Mouse (Mus musculus): ENCODE data around the gene Pde4d. TPM values are rescaled to one million over a fixed set of nuclear protein-coding genes. Genes with fewer than 3 reads are reported as not detected.

The Pde4d gene
- polyA plus RNA-seq, 1 experiment from 2014 or later: 20.5 TPM

DNA sequence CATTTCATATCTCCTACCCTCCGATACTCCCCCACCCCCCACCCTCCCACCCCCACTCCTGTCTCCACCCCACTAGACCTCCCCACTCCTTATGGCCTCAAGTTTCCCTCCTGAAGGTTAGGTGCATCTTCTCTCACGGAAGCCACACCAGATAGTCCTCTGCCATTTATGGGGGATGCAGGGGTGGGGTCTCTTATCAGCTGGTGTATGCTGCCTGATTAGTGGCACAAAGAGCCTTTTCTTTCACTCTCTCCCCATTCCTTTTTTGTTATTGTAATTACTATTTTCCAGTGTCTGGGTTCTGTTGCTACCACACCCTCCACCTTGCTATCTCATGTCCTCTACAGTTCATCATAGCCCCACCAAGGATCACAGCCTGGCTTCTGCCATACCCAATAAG, 1194.3 kb downstream of the Pde4d start:
- H3K9me3 ChIP-seq (ENCODE audit: control insufficient read depth, low read length): no peaks in the 10 kb centered on the region
- no peaks in the 10 kb centered on the region for H3K4me1 ChIP-seq (replicated peaks; ENCODE audit: control insufficient read depth, insufficient read depth, low read length)
- WGBS: 80% methylated on average over 2 of the region's 2 CpGs
- no peak overlapping the region for H3K4me3 ChIP-seq (replicated peaks; ENCODE audit: low read length)
- no peaks in the 10 kb centered on the region for H3K27me3 ChIP-seq (replicated peaks; ENCODE audit: control insufficient read depth, insufficient read depth, low read length)
- ATAC-seq: no peak
- H3K9ac ChIP-seq (replicated peaks; ENCODE audit: low read depth, low read length): no peak overlapping the region
- H3K36me3 ChIP-seq (ENCODE audit: control insufficient read depth, insufficient read depth): no peaks in the 10 kb centered on the region
- H3K27ac ChIP-seq (ENCODE audit: low read length): no peak overlapping the region
- no peak overlapping the region for H3K4me2 ChIP-seq (ENCODE audit: low read length)

DNA sequence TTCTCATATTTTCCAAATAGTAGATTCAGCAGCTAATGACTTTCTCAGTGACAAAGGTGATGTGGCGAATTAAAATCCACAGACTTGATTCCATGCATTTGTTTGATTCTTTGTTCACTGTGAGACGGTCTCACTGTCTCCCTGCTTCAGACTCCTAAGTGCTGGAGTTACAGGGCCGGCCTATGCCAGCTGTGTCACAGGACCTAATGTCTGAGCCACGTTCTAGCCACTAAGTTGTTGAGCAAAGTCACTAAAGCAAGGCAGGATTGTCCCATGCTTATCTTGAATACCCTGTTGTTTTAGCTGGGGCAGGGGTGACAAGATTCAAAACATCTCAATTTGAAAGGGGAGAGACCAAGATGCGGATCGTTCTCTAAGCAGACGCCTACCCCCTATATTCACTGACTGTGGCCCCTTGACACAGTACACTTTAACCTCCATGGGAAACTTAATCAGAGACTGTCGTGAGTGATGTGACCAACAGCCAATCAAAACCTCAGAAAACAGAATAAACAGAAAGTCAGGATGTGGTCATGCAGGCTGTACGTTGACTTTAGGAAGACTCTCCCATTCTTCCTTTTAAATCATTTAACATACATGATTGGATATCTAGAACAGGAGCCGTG, 1195.6 kb downstream of the Pde4d start:
- Histone ChIP-seq H3K4me2 (ENCODE audit: low read length) (no peak overlapping the region), H3K27me3 (replicated peaks; ENCODE audit: control insufficient read depth, insufficient read depth, low read length) (no peaks in the 10 kb centered on the region), H3K9me3 (ENCODE audit: control insufficient read depth, low read length) (no peaks in the 10 kb centered on the region), H3K27ac (ENCODE audit: low read length) (no peak overlapping the region), H3K9ac (replicated peaks; ENCODE audit: low read depth, low read length) (no peak overlapping the region), H3K4me1 (replicated peaks; ENCODE audit: control insufficient read depth, insufficient read depth, low read length) (no peaks in the 10 kb centered on the region), H3K4me3 (replicated peaks; ENCODE audit: low read length) (no peak overlapping the region), H3K36me3 (ENCODE audit: control insufficient read depth, insufficient read depth) (no peaks in the 10 kb centered on the region)
- WGBS: 70% methylated on average over 10 of the region's 10 CpGs
- no peak for ATAC-seq

DNA sequence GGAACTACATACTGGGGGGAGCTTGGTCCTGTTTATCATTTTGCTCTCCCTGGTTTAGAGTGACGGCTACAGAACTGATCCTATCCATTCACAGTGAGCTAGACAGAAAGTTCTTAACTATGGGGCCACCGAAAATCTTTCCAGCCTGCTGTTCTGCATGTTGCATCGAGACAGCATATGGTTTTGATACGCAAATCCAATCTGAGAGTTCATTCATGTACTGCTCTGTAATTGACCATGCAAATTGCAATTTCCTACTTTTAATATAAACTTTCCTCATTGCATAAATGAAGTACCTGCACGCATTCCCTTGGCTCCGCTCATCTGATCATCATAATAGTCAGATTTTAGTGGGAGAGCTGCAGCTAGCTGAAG, 1196.1 kb downstream of the Pde4d start:
- H3K4me2 ChIP-seq (ENCODE audit: low read length): no peak overlapping the region
- H3K27me3 ChIP-seq (replicated peaks; ENCODE audit: control insufficient read depth, insufficient read depth, low read length): no peaks in the 10 kb centered on the region
- H3K4me3 ChIP-seq (replicated peaks; ENCODE audit: low read length): no peak overlapping the region
- no peaks in the 10 kb centered on the region for H3K36me3 ChIP-seq (ENCODE audit: control insufficient read depth, insufficient read depth)
- no peak overlapping the region for H3K9ac ChIP-seq (replicated peaks; ENCODE audit: low read depth, low read length)
- ATAC-seq: no peak
- no peaks in the 10 kb centered on the region for H3K9me3 ChIP-seq (ENCODE audit: control insufficient read depth, low read length)
- H3K27ac ChIP-seq (ENCODE audit: low read length): no peak overlapping the region
- H3K4me1 ChIP-seq (replicated peaks; ENCODE audit: control insufficient read depth, insufficient read depth, low read length): no peaks in the 10 kb centered on the region
- WGBS: 70% methylated on average over 6 of the region's 6 CpGs

DNA sequence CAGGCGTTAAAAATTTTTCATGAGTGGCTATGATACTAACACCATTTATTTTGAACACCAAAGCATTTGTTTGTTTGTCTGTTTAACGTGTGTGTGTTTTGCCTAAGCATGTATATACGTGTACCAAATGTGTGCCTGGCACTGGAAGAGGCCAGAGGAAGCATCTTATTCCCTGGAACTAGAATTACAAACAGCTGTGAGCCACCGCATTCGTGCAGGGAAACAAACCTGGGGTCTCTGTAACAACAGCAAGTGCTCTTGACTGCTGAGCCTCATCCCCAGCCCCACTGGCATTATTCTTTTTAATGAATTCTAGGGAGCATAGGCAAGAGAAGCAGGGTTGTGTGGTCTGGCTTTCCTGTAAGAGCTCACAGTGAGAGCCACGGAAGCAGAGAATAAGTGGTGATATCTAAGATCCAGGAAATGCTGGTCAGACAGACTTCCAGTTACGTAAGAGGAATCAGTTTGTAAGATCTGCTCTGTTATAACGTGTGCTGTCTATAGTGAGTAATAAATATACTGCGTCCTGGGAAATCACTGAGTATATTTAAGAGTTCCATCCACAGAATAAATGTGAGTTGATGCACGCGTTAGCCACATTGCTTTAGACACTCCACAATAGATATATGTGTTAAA, 1197.0 kb downstream of the Pde4d start:
- Histone ChIP-seq H3K4me1 (replicated peaks; ENCODE audit: control insufficient read depth, insufficient read depth, low read length) (no peaks in the 10 kb centered on the region), H3K4me3 (replicated peaks; ENCODE audit: low read length) (no peak overlapping the region), H3K27me3 (replicated peaks; ENCODE audit: control insufficient read depth, insufficient read depth, low read length) (no peaks in the 10 kb centered on the region), H3K9me3 (ENCODE audit: control insufficient read depth, low read length) (no peaks in the 10 kb centered on the region), H3K36me3 (ENCODE audit: control insufficient read depth, insufficient read depth) (no peaks in the 10 kb centered on the region), H3K9ac (replicated peaks; ENCODE audit: low read depth, low read length) (no peak overlapping the region), H3K4me2 (ENCODE audit: low read length) (no peak overlapping the region), H3K27ac (ENCODE audit: low read length) (no peak overlapping the region)
- ATAC-seq: no peak
- 73% methylated on average over 11 of the region's 11 CpGs for WGBS

DNA sequence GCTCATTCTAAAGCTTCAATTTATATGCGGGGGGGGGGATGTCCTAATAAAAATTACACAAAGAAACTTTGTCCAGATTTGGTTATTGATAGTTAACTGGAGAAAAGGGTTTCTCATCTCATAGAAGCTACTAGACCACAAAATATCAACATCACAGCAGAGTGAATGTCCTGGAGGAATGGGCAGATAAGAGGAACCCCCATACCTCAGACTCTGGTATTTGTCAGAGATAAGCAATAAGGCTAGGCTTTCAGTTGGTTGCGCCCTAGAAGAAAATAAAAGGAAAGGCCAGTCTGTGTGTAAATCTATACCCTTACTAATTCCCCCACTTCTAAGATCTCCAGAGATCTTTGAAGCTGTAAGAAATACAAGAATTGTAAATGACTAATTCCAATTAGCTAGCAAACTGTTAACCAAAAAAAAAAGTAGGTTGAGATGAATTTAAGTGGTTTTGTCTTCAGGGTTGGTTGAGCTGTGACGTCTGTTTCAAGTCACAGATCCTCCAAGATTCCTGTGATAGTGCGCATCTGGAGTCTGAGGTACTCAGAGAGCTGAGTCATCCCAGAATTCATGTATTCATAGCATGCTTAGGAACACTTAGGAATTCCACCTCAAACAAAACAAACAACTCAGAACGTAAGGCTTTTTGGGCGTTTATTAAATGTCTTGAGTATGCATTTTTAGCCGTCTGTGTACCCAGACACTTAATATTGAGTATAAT, 1197.9 kb downstream of the Pde4d start:
- whole genome bisulfite sequencing: 74% methylated on average over 7 of the region's 7 CpGs
- Histone ChIP-seq H3K27ac (ENCODE audit: low read length) (no peak overlapping the region), H3K9ac (replicated peaks; ENCODE audit: low read depth, low read length) (no peak overlapping the region), H3K9me3 (ENCODE audit: control insufficient read depth, low read length) (no peaks in the 10 kb centered on the region), H3K4me1 (replicated peaks; ENCODE audit: control insufficient read depth, insufficient read depth, low read length) (peaks cover 2% of the 10 kb centered on the region; the same call in 1 of the 2 replicates), H3K27me3 (replicated peaks; ENCODE audit: control insufficient read depth, insufficient read depth, low read length) (no peaks in the 10 kb centered on the region), H3K4me2 (ENCODE audit: low read length) (no peak overlapping the region), H3K36me3 (ENCODE audit: control insufficient read depth, insufficient read depth) (no peaks in the 10 kb centered on the region), H3K4me3 (replicated peaks; ENCODE audit: low read length) (no peak overlapping the region)
- no peak for ATAC-seq

DNA sequence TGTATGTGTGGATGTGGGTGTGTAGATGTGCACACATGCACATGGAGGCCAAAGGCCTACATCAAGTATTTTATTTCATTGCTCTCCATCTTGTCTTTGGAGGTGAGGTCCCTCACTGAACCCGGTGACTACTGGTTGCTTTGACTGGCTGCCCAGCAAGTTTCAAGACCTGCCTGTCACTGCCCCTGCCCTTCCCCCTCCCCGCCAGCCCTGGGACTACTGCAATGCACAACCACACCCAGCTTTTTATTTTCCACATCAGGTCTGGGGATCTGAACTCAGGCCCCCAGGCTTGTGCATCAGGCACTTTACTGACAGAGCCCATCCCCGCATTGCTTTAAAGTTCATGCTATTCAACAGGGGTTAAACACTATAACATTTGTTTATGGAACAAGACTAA, 1198.6 kb downstream of the Pde4d start:
- H3K4me3 ChIP-seq (replicated peaks; ENCODE audit: low read length): no peak overlapping the region
- H3K4me2 ChIP-seq (ENCODE audit: low read length): no peak overlapping the region
- H3K27me3 ChIP-seq (replicated peaks; ENCODE audit: control insufficient read depth, insufficient read depth, low read length): no peaks in the 10 kb centered on the region
- H3K9ac ChIP-seq (replicated peaks; ENCODE audit: low read depth, low read length): no peak overlapping the region
- H3K36me3 ChIP-seq (ENCODE audit: control insufficient read depth, insufficient read depth): no peaks in the 10 kb centered on the region
- no peak overlapping the region for H3K27ac ChIP-seq (ENCODE audit: low read length)
- no peaks in the 10 kb centered on the region for H3K9me3 ChIP-seq (ENCODE audit: control insufficient read depth, low read length)
- ATAC-seq: no peak
- WGBS: 86% methylated on average over 3 of the region's 3 CpGs
- H3K4me1 ChIP-seq (replicated peaks; ENCODE audit: control insufficient read depth, insufficient read depth, low read length): peaks cover 2% of the 10 kb centered on the region; the same call in 1 of the 2 replicates

DNA sequence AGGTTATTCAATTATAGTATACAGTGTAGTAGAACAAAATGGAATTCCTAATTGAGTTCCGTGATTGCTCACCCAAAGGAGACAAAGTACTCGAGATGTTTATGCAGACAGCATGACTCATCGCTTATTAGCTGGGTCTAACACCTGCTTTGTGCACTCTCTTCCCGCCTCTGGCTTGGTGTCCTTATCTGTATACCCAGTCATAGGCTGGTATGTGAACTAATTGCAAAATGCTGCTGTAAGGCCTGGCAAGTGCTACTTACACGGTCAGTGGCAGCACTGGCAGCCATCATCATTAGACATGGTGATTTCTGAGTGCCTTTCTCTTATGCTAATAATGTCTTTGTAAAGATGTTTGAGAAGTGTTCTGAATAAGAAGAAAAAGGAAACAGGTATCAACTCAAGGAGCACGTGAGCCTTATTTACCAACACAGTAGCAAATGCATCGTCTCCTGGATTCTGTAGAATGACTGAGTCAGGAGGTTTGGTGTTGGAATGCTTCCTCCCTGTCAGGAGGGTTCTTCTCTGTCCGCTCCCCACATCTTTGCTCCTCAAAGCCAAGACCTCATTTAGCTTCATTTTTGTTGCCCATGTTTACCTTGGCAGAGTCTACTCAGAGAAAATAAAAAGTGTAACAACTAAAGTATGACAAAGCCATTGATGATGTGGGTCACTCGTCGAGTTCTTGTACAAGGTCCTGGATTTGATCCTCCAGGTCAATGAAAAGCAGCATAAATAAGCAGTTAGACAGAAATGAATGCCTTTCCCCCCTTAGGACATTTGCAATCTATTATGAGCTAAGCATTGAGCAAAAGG, 1202.2 kb downstream of the Pde4d start:
- Histone ChIP-seq H3K27me3 (replicated peaks; ENCODE audit: control insufficient read depth, insufficient read depth, low read length) (no peaks in the 10 kb centered on the region), H3K4me1 (replicated peaks; ENCODE audit: control insufficient read depth, insufficient read depth, low read length) (peaks cover 2% of the 10 kb centered on the region; the same call in 1 of the 2 replicates), H3K4me2 (ENCODE audit: low read length) (no peak overlapping the region), H3K9me3 (ENCODE audit: control insufficient read depth, low read length) (no peaks in the 10 kb centered on the region), H3K4me3 (replicated peaks; ENCODE audit: low read length) (no peak overlapping the region), H3K9ac (replicated peaks; ENCODE audit: low read depth, low read length) (no peak overlapping the region), H3K27ac (ENCODE audit: low read length) (no peak overlapping the region), H3K36me3 (ENCODE audit: control insufficient read depth, insufficient read depth) (no peaks in the 10 kb centered on the region)
- 59% methylated on average over 10 of the region's 10 CpGs for WGBS
- no peak for ATAC-seq

DNA sequence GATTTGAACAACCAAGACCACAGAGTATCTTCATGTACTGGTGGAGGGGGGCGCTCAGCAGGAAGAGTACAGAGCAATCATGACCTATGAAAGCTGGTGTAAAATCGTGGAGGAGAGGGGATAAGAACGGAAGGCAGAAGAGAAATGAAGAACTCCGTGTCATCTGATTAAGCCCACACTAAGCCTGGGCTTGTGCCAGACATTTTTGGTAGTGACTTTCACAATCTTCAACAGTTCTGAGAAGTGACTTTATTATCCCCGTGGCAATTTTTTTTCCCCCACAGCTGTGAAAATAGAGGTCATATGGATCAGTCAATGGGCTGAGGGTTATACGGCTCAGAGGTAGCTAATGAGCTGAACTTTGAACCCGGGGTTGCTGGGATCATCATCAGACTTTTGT, 1202.9 kb downstream of the Pde4d start:
- Histone ChIP-seq H3K9me3 (ENCODE audit: control insufficient read depth, low read length) (no peaks in the 10 kb centered on the region), H3K4me1 (replicated peaks; ENCODE audit: control insufficient read depth, insufficient read depth, low read length) (peaks cover 2% of the 10 kb centered on the region; the same call in 1 of the 2 replicates), H3K9ac (replicated peaks; ENCODE audit: low read depth, low read length) (no peak overlapping the region), H3K27ac (ENCODE audit: low read length) (no peak overlapping the region), H3K4me2 (ENCODE audit: low read length) (no peak overlapping the region), H3K27me3 (replicated peaks; ENCODE audit: control insufficient read depth, insufficient read depth, low read length) (no peaks in the 10 kb centered on the region), H3K36me3 (ENCODE audit: control insufficient read depth, insufficient read depth) (no peaks in the 10 kb centered on the region), H3K4me3 (replicated peaks; ENCODE audit: low read length) (no peak overlapping the region)
- ATAC-seq: no peak
- 75% methylated on average over 7 of the region's 7 CpGs for WGBS

DNA sequence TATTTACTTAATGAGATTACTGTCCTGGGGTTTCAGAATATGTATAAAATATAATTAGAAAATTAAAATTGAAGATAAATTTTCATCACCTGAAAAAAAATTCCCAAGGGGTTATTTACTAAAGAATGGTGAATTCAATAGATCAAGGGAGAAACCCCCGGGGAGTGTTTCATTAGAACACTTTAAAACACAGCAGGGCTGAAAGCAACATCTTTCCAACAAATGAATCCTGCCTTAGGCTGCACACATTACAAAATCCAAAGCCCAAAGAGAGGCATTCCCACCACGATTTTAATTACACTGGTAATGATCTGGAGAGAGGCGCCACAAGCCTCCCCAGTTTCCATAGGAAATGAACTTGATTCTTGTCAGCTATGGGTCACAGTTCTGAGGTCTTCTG, 1205.6 kb downstream of the Pde4d start:
- ATAC-seq: no peak
- no peak overlapping the region for H3K27ac ChIP-seq (ENCODE audit: low read length)
- WGBS: 21% methylated on average over 3 of the region's 3 CpGs
- no peaks in the 10 kb centered on the region for H3K9me3 ChIP-seq (ENCODE audit: control insufficient read depth, low read length)
- H3K36me3 ChIP-seq (ENCODE audit: control insufficient read depth, insufficient read depth): no peaks in the 10 kb centered on the region
- no peak overlapping the region for H3K4me2 ChIP-seq (ENCODE audit: low read length)
- no peak overlapping the region for H3K9ac ChIP-seq (replicated peaks; ENCODE audit: low read depth, low read length)
- no peak overlapping the region for H3K4me3 ChIP-seq (replicated peaks; ENCODE audit: low read length)
- H3K4me1 ChIP-seq (replicated peaks; ENCODE audit: control insufficient read depth, insufficient read depth, low read length): peaks cover 2% of the 10 kb centered on the region; the same call in 1 of the 2 replicates
- H3K27me3 ChIP-seq (replicated peaks; ENCODE audit: control insufficient read depth, insufficient read depth, low read length): no peaks in the 10 kb centered on the region

Data from forebrain, embryonic 16.5 days (tissue).